Mouse (Mus musculus) thymus, adult 2 months (tissue): Measurements from ENCODE around the gene Max. TPM values are rescaled to one million over a fixed set of nuclear protein-coding genes. Genes with fewer than 3 reads are reported as not detected.

Experiments
- DNase-seq: peaks from one replicate; pipeline ENCODE4 v3.0.0; 2021
- H3K27ac ChIP-seq: fragments of 200-500 bp; 2 replicates; pipeline ENCODE4 v1.5.1; 2012; ENCODE audit warnings: low read length, control low read depth; ENCODE audit not compliant: control insufficient read depth, insufficient read depth
- H3K27me3 ChIP-seq: fragments of 200-500 bp; 2 replicates; pipeline ENCODE4 v1.6.1; 2012; ENCODE audit warnings: mild to moderate bottlenecking, low read length, moderate library complexity, mixed read lengths; ENCODE audit not compliant: control insufficient read depth, insufficient read depth
- H3K36me3 ChIP-seq: fragments of 200-500 bp; 2 replicates; pipeline ENCODE4 v1.6.1; 2012; ENCODE audit warnings: mild to moderate bottlenecking, low read length, moderate library complexity; ENCODE audit not compliant: control insufficient read depth, insufficient read depth
- H3K4me1 ChIP-seq: fragments of 200-500 bp; replicated peaks from 2 replicates; pipeline ENCODE4 v1.6.1; 2012; ENCODE audit warnings: low read length; ENCODE audit not compliant: control insufficient read depth, insufficient read depth
- H3K4me3 ChIP-seq: fragments of 200-500 bp; 2 replicates; pipeline ENCODE4 v1.5.1; 2012; ENCODE audit warnings: mild to moderate bottlenecking, low read length, control low read depth, moderate library complexity; ENCODE audit not compliant: control insufficient read depth, insufficient read depth
- CTCF ChIP-seq: fragments of 200-500 bp; IDR thresholded peaks from 2 replicates; pipeline ENCODE4 v1.5.1; 2012; ENCODE audit warnings: mild to moderate bottlenecking, control low read depth, low read length, moderate library complexity, borderline replicate concordance; ENCODE audit not compliant: control insufficient read depth, poor library complexity, insufficient read depth; ENCODE audit errors: extremely low read depth
- POLR2A ChIP-seq: fragments of 200-500 bp; IDR thresholded peaks from 2 replicates; pipeline ENCODE4 v1.6.1; 2012; ENCODE audit warnings: mild to moderate bottlenecking, low read length, control low read depth, moderate library complexity; ENCODE audit not compliant: control insufficient read depth, poor library complexity, insufficient read depth; ENCODE audit errors: extremely low read depth
- WGBS: fragments of 180-500 bp; shearing (Covaris S2); methylation state at CpG from one replicate; pipeline ENCODE4 v1.1.7; 2018; 5-methylcytosine and 5-hydroxymethylcytosine counted together
- polyA plus RNA-seq: library from polyadenylated mRNA; depleted of rRNA; stranded (reverse); fragments of >200 nt; gene quantifications from 2 replicates; pipeline ENCODE4 v1.2.3, GENCODE M21; 2012; rRNA removed

Max gene
- polyA plus RNA-seq, 1 experiment: 56.1 TPM

- H3K4me3 ChIP-seq: no peak overlapping the region
- WGBS: 95% methylated on average over 16 of the region's 16 CpGs
- no peak for TF ChIP-seq CTCF
- no peak for TF ChIP-seq POLR2A
These were observed 68.9 kb downstream of the Max start for GRCm38 (mm10) chr12:76892910-76893695.

GRCm38 (mm10) chr12:76891160-76891559 is 70.8 kb downstream of the Max start:
- no peak for DNase-seq
- H3K36me3 ChIP-seq: peaks cover 7% of the 10 kb centered on the region; the same call in 1 of the 2 replicates
- WGBS: 95% methylated on average over 3 of the region's 3 CpGs
- peaks cover 14% of the 10 kb centered on the region for H3K4me1 ChIP-seq
- no peak overlapping the region for H3K27ac ChIP-seq
- no peak overlapping the region for H3K4me3 ChIP-seq
- no peak for TF ChIP-seq CTCF
- TF ChIP-seq POLR2A: no peak
- H3K27me3 ChIP-seq: no peaks in the 10 kb centered on the region

More at GRCm38 (mm10) chr12:76892910-76893695, 68.9 kb downstream of the Max start:
- H3K27me3 ChIP-seq: no peaks in the 10 kb centered on the region
- no peak for DNase-seq
- H3K27ac ChIP-seq: no peak overlapping the region
- peaks cover 5% of the 10 kb centered on the region; the same call in 1 of the 2 replicates for H3K36me3 ChIP-seq
- H3K4me1 ChIP-seq: no peaks in the 10 kb centered on the region

- Histone ChIP-seq H3K27ac (no peak overlapping the region), H3K27me3 (no peaks in the 10 kb centered on the region), H3K4me3 (no peak overlapping the region), H3K4me1 (peaks cover 16% of the 10 kb centered on the region), H3K36me3 (peaks cover 7% of the 10 kb centered on the region; the same call in 1 of the 2 replicates)
- DNase-seq: no peak
- 93% methylated on average over 11 of the region's 11 CpGs for WGBS
- TF ChIP-seq CTCF: no peak
- no peak for TF ChIP-seq POLR2A
These were observed 72.4 kb downstream of the Max start for GRCm38 (mm10) chr12:76889404-76890184.

- 98% methylated on average over 12 of the region's 12 CpGs for WGBS
- H3K36me3 ChIP-seq: peaks cover 7% of the 10 kb centered on the region; the same call in 1 of the 2 replicates
These were observed 74.1 kb downstream of the Max start for GRCm38 (mm10) chr12:76887941-76888340.

More at GRCm38 (mm10) chr12:76887941-76888340, 74.1 kb downstream of the Max start:
- no peaks in the 10 kb centered on the region for H3K27me3 ChIP-seq
- H3K4me1 ChIP-seq: peaks cover 16% of the 10 kb centered on the region
- DNase-seq: no peak
- no peak for TF ChIP-seq CTCF
- TF ChIP-seq POLR2A: no peak
- H3K4me3 ChIP-seq: no peak overlapping the region
- H3K27ac ChIP-seq: no peak overlapping the region

Other genes starting within 250 kb of the Max start
- gene Churc1, start 196.7 kb downstream of the Max start, polyA plus RNA-seq: 61.6 and 68.3 TPM in 2 replicates
- gene Fntb, start 196.6 kb downstream of the Max start, polyA plus RNA-seq: 50.9 and 51.3 TPM in 2 replicates
- 5.4 and 6.3 TPM in 2 replicates for gene Gpx2, start 166.6 kb downstream of the Max start, polyA plus RNA-seq
- 18.6 and 21.9 TPM in 2 replicates for gene Rab15, start 139.3 kb downstream of the Max start, polyA plus RNA-seq